Mouse (Mus musculus): ENCODE data around the gene Gm42417.

- no peak for TF ChIP-seq GATA1 (IDR thresholded peaks at IDR 0.05; ENCODE audit: borderline replicate concordance, low read length)
- TF ChIP-seq CTCF (IDR thresholded peaks at IDR 0.05; ENCODE audit: low read depth, low read length) = no peak
Measured at GRCm38 (mm10) chr1:36586288-36586687, 47.1 kb upstream of the Gm42417 start.
